Mouse (Mus musculus) testis, adult 2 months (tissue): ENCODE results near the gene Manea.

Source experiments
- CTCF ChIP-seq: fragments of 200-500 bp; IDR thresholded peaks from 2 replicates; pipeline ENCODE4 v1.5.1; 2012; ENCODE audit warnings: low read depth, mild to moderate bottlenecking, inconsistent platforms, low read length, moderate library complexity; ENCODE audit not compliant: control insufficient read depth, insufficient read depth, insufficient replicate concordance
- POLR2A ChIP-seq: fragments of 200-500 bp; IDR thresholded peaks from 2 replicates; pipeline ENCODE4 v1.6.1; 2012; ENCODE audit warnings: low read depth, mild to moderate bottlenecking, inconsistent platforms, low read length, moderate library complexity; ENCODE audit not compliant: control insufficient read depth

DNA sequence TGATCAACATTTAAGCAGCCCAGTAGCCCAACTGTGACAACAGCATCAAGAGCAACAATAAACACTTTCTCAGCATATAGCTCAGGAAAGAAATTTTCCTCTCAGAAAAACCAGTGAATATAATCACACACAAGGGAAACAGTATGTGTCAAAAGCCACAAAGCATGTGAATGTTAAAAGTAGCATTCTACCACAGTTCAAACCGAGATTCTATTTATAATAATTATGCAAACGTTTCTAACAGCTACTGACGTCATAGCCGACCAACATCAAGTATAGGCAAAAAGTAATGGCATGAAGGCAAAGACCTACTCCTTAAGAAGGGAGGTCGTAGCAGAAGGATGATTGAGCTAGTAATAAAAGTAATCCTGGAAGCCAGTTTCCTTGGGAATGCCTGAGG lies 8.1 kb downstream of the Manea start:
- no peak for TF ChIP-seq CTCF
- TF ChIP-seq POLR2A, result no peak
